Mouse (Mus musculus) MEL (cell line): ENCODE data around the gene Ikbke. TPM values are rescaled to one million over a fixed set of nuclear protein-coding genes. Genes with fewer than 3 reads are reported as not detected.

ENCODE experiments used
- DNase-seq: peaks from one replicate; pipeline ENCODE4 v3.0.0; 2011; ENCODE audit warnings: low read depth, low spot score
- H3K27ac ChIP-seq: 2 replicates; pipeline ENCODE4 v1.5.1; 2012; ENCODE audit warnings: low read depth, mild to moderate bottlenecking, control low read depth, low read length, moderate library complexity; ENCODE audit not compliant: control insufficient read depth
- H3K27me3 ChIP-seq, 2 experiments: fragments of 150-350 bp in 1 of 2; sonication (generic) in 1 of 2; 2 replicates each; pipeline ENCODE4 v1.6.1; 2012; ENCODE audit warnings: low read length in 2 of 2, mild to moderate bottlenecking in 2 of 2, improper control_type of control experiment in 1 of 2, moderate library complexity in 1 of 2; ENCODE audit not compliant: insufficient read depth in 2 of 2, control insufficient read depth in 1 of 2
- H3K36me3 ChIP-seq, 2 experiments: 2 replicates each; pipeline ENCODE4 v1.6.1; 2012 to 2014; ENCODE audit warnings: low read length in 2 of 2, improper control_type of control experiment in 1 of 2, inconsistent platforms in 1 of 2, mild to moderate bottlenecking in 1 of 2; ENCODE audit not compliant: insufficient read depth in 2 of 2, control insufficient read depth in 1 of 2
- H3K4me1 ChIP-seq, 2 experiments: fragments of 150-350 bp in 1 of 2; sonication (generic) in 1 of 2; 2 replicates each; pipeline ENCODE4 v1.6.1; 2012; ENCODE audit warnings: low read length in 2 of 2, improper control_type of control experiment in 1 of 2, mild to moderate bottlenecking in 1 of 2; ENCODE audit not compliant: insufficient read depth in 2 of 2, control insufficient read depth in 1 of 2
- H3K4me3 ChIP-seq, 2 experiments: fragments of 150-350 bp in 1 of 2; sonication (generic) in 1 of 2; 2 replicates each; pipeline ENCODE4 v1.5.1; 2012; ENCODE audit warnings: low read depth in 2 of 2, low read length in 2 of 2, mild to moderate bottlenecking in 2 of 2, moderate library complexity in 2 of 2, control low read depth in 1 of 2, improper control_type of control experiment in 1 of 2; ENCODE audit not compliant: control insufficient read depth in 1 of 2, insufficient read depth in 1 of 2
- H3K79me2 ChIP-seq: 2 replicates; pipeline ENCODE4 v1.6.1; 2012; ENCODE audit warnings: mild to moderate bottlenecking, low read length, moderate library complexity; ENCODE audit not compliant: control insufficient read depth, poor library complexity, insufficient read depth
- H3K9ac ChIP-seq: 2 replicates; pipeline ENCODE4 v1.6.1; 2012; ENCODE audit warnings: low read depth, mild to moderate bottlenecking, control low read depth, low read length, moderate library complexity; ENCODE audit not compliant: control insufficient read depth, poor library complexity, severe bottlenecking
- H3K9me3 ChIP-seq: fragments of 150-350 bp; sonication (generic); replicated peaks from 2 replicates; pipeline ENCODE4 v1.6.1; 2012; ENCODE audit warnings: mild to moderate bottlenecking, low read length, improper control_type of control experiment, moderate library complexity; ENCODE audit not compliant: insufficient read depth
- BHLHE40 ChIP-seq: IDR thresholded peaks from 2 replicates; pipeline ENCODE4 v1.6.1; 2012; ENCODE audit warnings: low read depth, mild to moderate bottlenecking, inconsistent platforms, low read length, improper control_type of control experiment, borderline replicate concordance
- CHD2 ChIP-seq: IDR thresholded peaks from 2 replicates; pipeline ENCODE4 v1.6.1; 2011; ENCODE audit warnings: low read length, improper control_type of control experiment
- CTCF ChIP-seq, 3 experiments: IDR thresholded peaks in 2 of 3; conservative IDR thresholded peaks in 1 of 3; 2 replicates each; pipeline ENCODE4 v1.5.1; 2011 to 2012; ENCODE audit warnings: low read length in 3 of 3, low read depth in 2 of 3, mild to moderate bottlenecking in 2 of 3, improper control_type of control experiment in 1 of 3, inconsistent platforms in 1 of 3, mixed read lengths in 1 of 3, moderate library complexity in 1 of 3; ENCODE audit not compliant: control insufficient read depth in 1 of 3, insufficient read depth in 1 of 3, poor library complexity in 1 of 3, severe bottlenecking in 1 of 3
- E2F4 ChIP-seq: IDR thresholded peaks from 2 replicates; pipeline ENCODE4 v1.6.1; 2011; ENCODE audit warnings: low read depth, low read length, improper control_type of control experiment, borderline replicate concordance
- ELF1 ChIP-seq: IDR thresholded peaks from 2 replicates; pipeline ENCODE4 v1.6.1; 2014; ENCODE audit warnings: low read depth, mild to moderate bottlenecking, inconsistent platforms, low read length, improper control_type of control experiment, moderate library complexity
- EP300 ChIP-seq, 2 experiments: IDR thresholded peaks; 2 replicates each; pipeline ENCODE4 v1.6.1; 2011; ENCODE audit warnings: improper control_type of control experiment in 2 of 2, low read length in 2 of 2, low read depth in 1 of 2, mild to moderate bottlenecking in 1 of 2
- ETS1 ChIP-seq: IDR thresholded peaks from 2 replicates; pipeline ENCODE4 v1.6.1; 2012; ENCODE audit warnings: low read depth, mild to moderate bottlenecking, inconsistent platforms, low read length, improper control_type of control experiment, moderate library complexity
- GATA1 ChIP-seq: IDR thresholded peaks from 2 replicates; pipeline ENCODE4 v1.6.1; 2011; ENCODE audit warnings: low read depth, low read length, improper control_type of control experiment
- HCFC1 ChIP-seq: IDR thresholded peaks from 2 replicates; pipeline ENCODE4 v1.6.1; 2012; ENCODE audit warnings: low read depth, mild to moderate bottlenecking, inconsistent platforms, low read length, improper control_type of control experiment, moderate library complexity
- MAZ ChIP-seq: IDR thresholded peaks from 2 replicates; pipeline ENCODE4 v1.6.1; 2012; ENCODE audit warnings: low read depth, mild to moderate bottlenecking, inconsistent platforms, low read length, improper control_type of control experiment
- MEF2A ChIP-seq: IDR thresholded peaks from 2 replicates; pipeline ENCODE4 v1.6.1; 2014; ENCODE audit warnings: low read depth, mild to moderate bottlenecking, inconsistent platforms, low read length, improper control_type of control experiment; ENCODE audit not compliant: poor library complexity, insufficient replicate concordance, severe bottlenecking; ENCODE audit errors: extremely low read depth
- MXI1 ChIP-seq: IDR thresholded peaks from 2 replicates; pipeline ENCODE4 v1.6.1; 2011; ENCODE audit warnings: mild to moderate bottlenecking, low read depth, low read length, improper control_type of control experiment
- MYB ChIP-seq: IDR thresholded peaks from 2 replicates; pipeline ENCODE4 v1.6.1; 2011; ENCODE audit warnings: mild to moderate bottlenecking, low read depth, low read length, improper control_type of control experiment
- NELFE ChIP-seq: IDR thresholded peaks from 2 replicates; pipeline ENCODE4 v1.6.1; 2011; ENCODE audit warnings: low read depth, low read length, improper control_type of control experiment
- POLR2A ChIP-seq, 2 experiments: IDR thresholded peaks; 2 replicates each; pipeline ENCODE4 v1.6.1; 2011 to 2012; ENCODE audit warnings: low read length in 2 of 2, mild to moderate bottlenecking in 2 of 2, control low read depth in 1 of 2, improper control_type of control experiment in 1 of 2, low read depth in 1 of 2, moderate library complexity in 1 of 2; ENCODE audit not compliant: control insufficient read depth in 1 of 2, insufficient read depth in 1 of 2, poor library complexity in 1 of 2
- POLR2AphosphoS2 ChIP-seq: IDR thresholded peaks from 2 replicates; pipeline ENCODE4 v1.6.1; 2011; ENCODE audit warnings: low read length, improper control_type of control experiment
- SMC3 ChIP-seq: IDR thresholded peaks from 2 replicates; pipeline ENCODE4 v1.6.1; 2011; ENCODE audit warnings: low read depth, low read length, improper control_type of control experiment
- UBTF ChIP-seq: IDR thresholded peaks from 2 replicates; pipeline ENCODE4 v1.6.1; 2012; ENCODE audit warnings: low read depth, mild to moderate bottlenecking, inconsistent platforms, low read length, improper control_type of control experiment, moderate library complexity, borderline replicate concordance; ENCODE audit not compliant: insufficient read depth
- USF2 ChIP-seq, 2 experiments: IDR thresholded peaks; 2 replicates each; pipeline ENCODE4 v1.6.1; 2011 to 2012; ENCODE audit warnings: improper control_type of control experiment in 2 of 2, low read length in 2 of 2, borderline replicate concordance in 1 of 2, inconsistent platforms in 1 of 2, low read depth in 1 of 2, mild to moderate bottlenecking in 1 of 2; ENCODE audit not compliant: insufficient read depth in 1 of 2
- ZKSCAN1 ChIP-seq: IDR thresholded peaks from 2 replicates; pipeline ENCODE4 v1.6.1; 2012; ENCODE audit warnings: low read depth, mild to moderate bottlenecking, inconsistent platforms, low read length, improper control_type of control experiment, moderate library complexity
- ZMIZ1 ChIP-seq: IDR thresholded peaks from 2 replicates; pipeline ENCODE4 v1.6.1; 2012; ENCODE audit warnings: low read depth, mild to moderate bottlenecking, inconsistent platforms, low read length, improper control_type of control experiment, moderate library complexity
- ZNF384 ChIP-seq: IDR thresholded peaks from 2 replicates; pipeline ENCODE4 v1.6.1; 2012; ENCODE audit warnings: low read depth, mild to moderate bottlenecking, inconsistent platforms, low read length, improper control_type of control experiment
- polyA plus RNA-seq, 2 experiments: library from polyadenylated mRNA; stranded (reverse) in 1 of 2; unstranded in 1 of 2; fragments of >175 nt in 1 of 2; fragments of >200 nt in 1 of 2; gene quantifications; 2 replicates each; pipeline versions ENCODE4 v1.2.1 to v1.2.4; 2012; ENCODE audit warnings: low replicate concordance in 2 of 2, low read depth in 1 of 2; ENCODE audit not compliant: insufficient read length in 2 of 2, insufficient read depth in 1 of 2, missing spikeins in 1 of 2
- total RNA-seq: library from RNA; depleted of rRNA; stranded (reverse); fragments of 300-350 nt; gene quantifications from 2 replicates; pipeline ENCODE4 v1.2.3, GENCODE M21; 2012

Gene Ikbke
- total and polyA plus RNA-seq, 3 experiments = 4.0 to 7.2 TPM; not detected in 1

DNA sequence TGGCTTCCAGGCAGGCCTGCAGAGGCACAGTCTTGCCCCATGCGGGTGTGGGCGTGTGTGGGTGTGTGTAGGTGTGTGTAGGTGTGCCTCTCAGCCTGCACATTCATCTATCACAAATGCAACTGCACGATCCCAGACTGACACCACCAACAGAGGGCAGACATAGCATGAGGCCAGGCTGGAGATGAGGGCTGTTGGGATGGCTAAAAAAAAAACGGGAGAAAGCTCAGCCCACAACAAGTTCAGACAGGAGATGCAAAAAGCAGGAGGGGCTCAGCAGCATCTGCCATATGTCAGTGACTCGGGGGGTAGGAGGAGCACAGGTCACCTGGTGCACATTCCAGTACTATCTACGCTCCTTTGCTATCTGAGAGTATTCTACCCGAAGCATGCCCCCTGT lies 51.2 kb downstream of the Ikbke start:
- H3K27me3 ChIP-seq = peaks cover 14 to 17% of the 10 kb centered on the region in 2 experiments
- H3K27ac ChIP-seq = no peak overlapping the region
- no peaks in the 10 kb centered on the region for H3K79me2 ChIP-seq
- H3K4me1 ChIP-seq = no peaks in the 10 kb centered on the region
- H3K9ac ChIP-seq = no peak overlapping the region
- no peak for TF ChIP-seq ETS1
- no peak for TF ChIP-seq NELFE
- no peak for TF ChIP-seq MEF2A
- TF ChIP-seq ZKSCAN1 = no peak
- no peak; a peak in 1 of 6 replicates for TF ChIP-seq CTCF (IDR thresholded peaks at IDR 0.05 in 2 of 3, conservative IDR thresholded peaks at IDR 0.05 in 1 of 3; ENCODE audit: control insufficient read depth in 1 of 3, insufficient read depth in 1 of 3, low read depth in 2 of 3, low read length in 3 of 3, poor library complexity in 1 of 3, severe bottlenecking in 1 of 3)
- TF ChIP-seq E2F4 = no peak
- TF ChIP-seq HCFC1 = no peak
- no peak for TF ChIP-seq CHD2
- TF ChIP-seq GATA1 = no peak
- TF ChIP-seq BHLHE40 = no peak
- no peak for TF ChIP-seq MAZ
- H3K4me3 ChIP-seq = no peak overlapping the region
- H3K9me3 ChIP-seq = no peaks in the 10 kb centered on the region
- no peaks in the 10 kb centered on the region for H3K36me3 ChIP-seq
- no peak for DNase-seq

DNA sequence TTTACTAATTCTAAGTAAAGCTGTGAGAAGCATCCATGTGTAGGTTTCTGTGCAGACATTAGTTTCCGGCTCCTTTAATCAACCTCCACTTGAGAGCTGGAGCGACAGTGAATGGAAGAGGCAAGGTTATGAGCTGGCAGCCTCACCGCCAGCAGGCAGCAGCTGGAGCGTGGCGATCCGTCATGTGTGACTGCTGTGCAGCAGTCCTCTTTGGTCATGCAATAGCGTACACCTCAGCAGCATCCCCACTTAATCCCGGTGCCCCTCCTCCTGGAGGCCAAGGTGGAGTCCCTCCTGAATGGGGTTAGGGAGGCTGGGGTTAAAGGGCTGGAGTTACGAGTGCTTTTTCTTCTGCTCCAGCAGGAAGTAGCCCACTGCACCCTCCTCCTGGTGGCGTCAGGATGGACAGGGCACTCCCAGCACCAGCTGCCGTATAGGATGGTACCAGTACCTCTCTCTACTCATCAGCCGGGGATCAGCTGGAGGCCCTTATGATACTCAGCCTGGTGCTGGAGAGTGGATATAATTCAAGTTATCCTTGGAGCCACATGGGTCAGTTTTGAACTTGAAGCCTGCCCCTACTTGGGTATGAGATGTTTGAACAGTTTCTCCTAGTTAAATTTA lies 54.4 kb downstream of the Ikbke start:
- Histone ChIP-seq H3K79me2 (no peaks in the 10 kb centered on the region), H3K4me3 (no peak overlapping the region), H3K4me1 (no peaks in the 10 kb centered on the region), H3K27me3 (peaks cover 21 to 23% of the 10 kb centered on the region in 2 experiments), H3K36me3 (no peaks in the 10 kb centered on the region), H3K9ac (no peak overlapping the region), H3K27ac (no peak overlapping the region), H3K9me3 (no peaks in the 10 kb centered on the region)
- no peak for DNase-seq
- no peak for TF ChIP-seq ZMIZ1
- TF ChIP-seq UBTF = no peak
- TF ChIP-seq SMC3 = no peak
- TF ChIP-seq MXI1 = no peak
- TF ChIP-seq EP300 (IDR thresholded peaks at IDR 0.05; ENCODE audit: low read depth in 1 of 2, low read length in 2 of 2) = no peak
- TF ChIP-seq MYB = no peak
- TF ChIP-seq POLR2AphosphoS2 = no peak
- TF ChIP-seq USF2 (IDR thresholded peaks at IDR 0.05; ENCODE audit: borderline replicate concordance in 1 of 2, insufficient read depth in 1 of 2, low read depth in 1 of 2, low read length in 2 of 2) = no peak
- no peak for TF ChIP-seq POLR2A (IDR thresholded peaks at IDR 0.05; ENCODE audit: control insufficient read depth in 1 of 2, insufficient read depth in 1 of 2, low read depth in 1 of 2, low read length in 2 of 2, poor library complexity in 1 of 2)
- TF ChIP-seq NELFE = no peak
- TF ChIP-seq ZNF384 = no peak
- no peak for TF ChIP-seq ELF1
